Mouse (Mus musculus) myocyte (in vitro differentiated cells): ENCODE data around the gene Acaa1b. TPM values are rescaled to one million over a fixed set of nuclear protein-coding genes. Genes with fewer than 3 reads are reported as not detected.

Source experiments
- H3K27me3 ChIP-seq: one replicate; pipeline ENCODE4 v1.6.1; 2011; ENCODE audit not compliant: control insufficient read depth, insufficient read depth, insufficient read length
- H3K36me3 ChIP-seq: one replicate; pipeline ENCODE4 v1.6.1; 2011; ENCODE audit not compliant: control insufficient read depth, insufficient read depth
- H3K4me2 ChIP-seq: one replicate; pipeline ENCODE4 v1.6.1; 2011; ENCODE audit warnings: low read depth, control low read depth
- H3K4me3 ChIP-seq: one replicate; pipeline ENCODE4 v1.5.1; 2011; ENCODE audit warnings: mild to moderate bottlenecking, control low read depth, moderate library complexity
- H3K79me2 ChIP-seq: one replicate; pipeline ENCODE4 v1.6.1; 2011; ENCODE audit not compliant: control insufficient read depth, insufficient read depth
- H3ac ChIP-seq: one replicate; pipeline ENCODE4 v1.6.1; 2011; ENCODE audit not compliant: control insufficient read depth, insufficient read length
- CEBPB ChIP-seq: IDR thresholded peaks from 2 replicates; pipeline ENCODE4 v1.6.1; 2011; ENCODE audit warnings: mild to moderate bottlenecking, moderate library complexity; ENCODE audit not compliant: poor library complexity, insufficient read depth, severe bottlenecking
- E2F4 ChIP-seq: IDR thresholded peaks from one replicate; pipeline ENCODE4 v1.6.1; 2011; ENCODE audit warnings: mild to moderate bottlenecking, control low read depth, moderate library complexity; ENCODE audit not compliant: insufficient read depth
- MAX ChIP-seq: IDR thresholded peaks from one replicate; pipeline ENCODE4 v1.6.1; 2011; ENCODE audit warnings: low read depth, mild to moderate bottlenecking, control low read depth
- MYOD1 ChIP-seq, 3 experiments: IDR thresholded peaks; one replicate each; pipeline ENCODE4 v1.6.1; 2011; ENCODE audit warnings: control low read depth in 2 of 3, low read depth in 2 of 3, mild to moderate bottlenecking in 2 of 3, moderate library complexity in 1 of 3; ENCODE audit not compliant: insufficient read length in 2 of 3, control insufficient read depth in 1 of 3
- MYOG ChIP-seq, 3 experiments: IDR thresholded peaks; one replicate each; pipeline ENCODE4 v1.6.1; 2011; ENCODE audit warnings: control low read depth in 2 of 3, low read depth in 2 of 3, mild to moderate bottlenecking in 2 of 3; ENCODE audit not compliant: insufficient read length in 2 of 3, control insufficient read depth in 1 of 3, insufficient read depth in 1 of 3
- POLR2A ChIP-seq: IDR thresholded peaks from one replicate; pipeline ENCODE4 v1.6.1; 2011; ENCODE audit warnings: low read depth, mild to moderate bottlenecking, control low read depth, moderate library complexity; ENCODE audit not compliant: insufficient read length
- POLR2AphosphoS2 ChIP-seq: IDR thresholded peaks from one replicate; pipeline ENCODE4 v1.6.1; 2011; ENCODE audit warnings: low read depth, control low read depth; ENCODE audit not compliant: insufficient read length
- REST ChIP-seq: IDR thresholded peaks from one replicate; pipeline ENCODE4 v1.6.1; 2011; ENCODE audit warnings: mild to moderate bottlenecking, control low read depth, moderate library complexity; ENCODE audit not compliant: insufficient read depth, insufficient read length
- SRF ChIP-seq: IDR thresholded peaks from one replicate; pipeline ENCODE4 v1.6.1; 2011; ENCODE audit warnings: low read depth; ENCODE audit not compliant: control insufficient read depth, insufficient read length
- TCF12 ChIP-seq: IDR thresholded peaks from one replicate; pipeline ENCODE4 v1.6.1; 2011; ENCODE audit warnings: mild to moderate bottlenecking, control low read depth; ENCODE audit not compliant: poor library complexity, insufficient read depth, severe bottlenecking
- TCF3 ChIP-seq: IDR thresholded peaks from one replicate; pipeline ENCODE4 v1.6.1; 2011; ENCODE audit warnings: low read depth, control low read depth; ENCODE audit not compliant: insufficient read length
- USF1 ChIP-seq: IDR thresholded peaks from one replicate; pipeline ENCODE4 v1.6.1; 2011; ENCODE audit warnings: low read depth, mild to moderate bottlenecking, control low read depth, moderate library complexity
- polyA plus RNA-seq: library from polyadenylated mRNA; unstranded; fragments of >200 nt; fragmentation: generic; extraction: Trizol; gene quantifications from one replicate; pipeline ENCODE4 v1.2.1, GENCODE M21; 2012; ENCODE audit warnings: missing spikeins

The Acaa1b gene
- polyA plus RNA-seq, 1 experiment: 1.7 TPM

GRCm38 (mm10) chr9:119151751-119152150 is 5.1 kb downstream of the Acaa1b start:
- TF ChIP-seq MAX: no peak
- TF ChIP-seq POLR2AphosphoS2: no peak
- TF ChIP-seq TCF12: no peak
- TF ChIP-seq CEBPB: no peak
- no peak for TF ChIP-seq SRF
- TF ChIP-seq MYOG (IDR thresholded peaks at IDR 0.05; ENCODE audit: control insufficient read depth in 1 of 3, insufficient read depth in 1 of 3, insufficient read length in 2 of 3, low read depth in 2 of 3): no peak
- no peak for TF ChIP-seq POLR2A
- TF ChIP-seq TCF3: no peak
- TF ChIP-seq MYOD1 (IDR thresholded peaks at IDR 0.05; ENCODE audit: control insufficient read depth in 1 of 3, insufficient read length in 2 of 3, low read depth in 2 of 3): no peak
- TF ChIP-seq USF1: no peak
- TF ChIP-seq REST: no peak
- TF ChIP-seq E2F4: no peak
- Histone ChIP-seq H3K36me3 (no peaks in the 10 kb centered on the region), H3K27me3 (peaks cover 59% of the 10 kb centered on the region), H3ac (no peak overlapping the region), H3K4me3 (no peak overlapping the region), H3K79me2 (no peaks in the 10 kb centered on the region), H3K4me2 (no peak overlapping the region)

- Histone ChIP-seq H3ac (no peak overlapping the region), H3K4me3 (no peak overlapping the region), H3K27me3 (peaks cover 52% of the 10 kb centered on the region), H3K79me2 (no peaks in the 10 kb centered on the region), H3K36me3 (no peaks in the 10 kb centered on the region), H3K4me2 (no peak overlapping the region)
- TF ChIP-seq REST (peak; percentile 96), MYOG (IDR thresholded peaks at IDR 0.05; ENCODE audit: control insufficient read depth in 1 of 3, insufficient read depth in 1 of 3, insufficient read length in 2 of 3, low read depth in 2 of 3) (no peak), MYOD1 (IDR thresholded peaks at IDR 0.05; ENCODE audit: control insufficient read depth in 1 of 3, insufficient read length in 2 of 3, low read depth in 2 of 3) (no peak), TCF3 (no peak), TCF12 (no peak), USF1 (no peak), POLR2AphosphoS2 (no peak), MAX (no peak), CEBPB (no peak)
These were observed 7.3 kb downstream of the Acaa1b start for GRCm38 (mm10) chr9:119149601-119150000.

- no peak for TF ChIP-seq TCF12
- TF ChIP-seq USF1: no peak
- TF ChIP-seq POLR2AphosphoS2: no peak
- TF ChIP-seq MAX: no peak
- TF ChIP-seq TCF3: no peak
- no peak for TF ChIP-seq POLR2A
- no peak for TF ChIP-seq MYOG (IDR thresholded peaks at IDR 0.05; ENCODE audit: control insufficient read depth in 1 of 3, insufficient read depth in 1 of 3, insufficient read length in 2 of 3, low read depth in 2 of 3)
- TF ChIP-seq E2F4: no peak
- no peak for TF ChIP-seq CEBPB
- no peak for TF ChIP-seq SRF
- no peak for TF ChIP-seq REST
- TF ChIP-seq MYOD1 (IDR thresholded peaks at IDR 0.05; ENCODE audit: control insufficient read depth in 1 of 3, insufficient read length in 2 of 3, low read depth in 2 of 3): no peak
- H3K4me2 ChIP-seq: no peak overlapping the region
- H3K79me2 ChIP-seq: no peaks in the 10 kb centered on the region
- peaks cover 56% of the 10 kb centered on the region for H3K27me3 ChIP-seq
- H3K4me3 ChIP-seq: no peak overlapping the region
- no peaks in the 10 kb centered on the region for H3K36me3 ChIP-seq
- H3ac ChIP-seq: no peak overlapping the region
These were observed 10.7 kb downstream of the Acaa1b start for GRCm38 (mm10) chr9:119146098-119146770.

- Histone ChIP-seq H3ac (no peak overlapping the region), H3K79me2 (no peaks in the 10 kb centered on the region), H3K36me3 (no peaks in the 10 kb centered on the region), H3K4me2 (no peak overlapping the region), H3K4me3 (no peak overlapping the region), H3K27me3 (peaks cover 62% of the 10 kb centered on the region)
- TF ChIP-seq REST (no peak), USF1 (no peak), TCF3 (no peak), POLR2AphosphoS2 (no peak), MYOD1 (IDR thresholded peaks at IDR 0.05; ENCODE audit: control insufficient read depth in 1 of 3, insufficient read length in 2 of 3, low read depth in 2 of 3) (no peak), MYOG (IDR thresholded peaks at IDR 0.05; ENCODE audit: control insufficient read depth in 1 of 3, insufficient read depth in 1 of 3, insufficient read length in 2 of 3, low read depth in 2 of 3) (no peak), TCF12 (no peak), E2F4 (no peak), SRF (no peak), POLR2A (no peak), MAX (no peak), CEBPB (no peak)
These were observed 11.3 kb downstream of the Acaa1b start for GRCm38 (mm10) chr9:119145638-119146037.

GRCm38 (mm10) chr9:119145137-119145536 is 11.8 kb downstream of the Acaa1b start:
- Histone ChIP-seq H3ac (no peak overlapping the region), H3K4me2 (no peak overlapping the region)
- no peak for TF ChIP-seq MYOD1 (IDR thresholded peaks at IDR 0.05; ENCODE audit: control insufficient read depth in 1 of 3, insufficient read length in 2 of 3, low read depth in 2 of 3)
- no peak for TF ChIP-seq POLR2AphosphoS2
- TF ChIP-seq SRF: no peak
- TF ChIP-seq REST: no peak
- TF ChIP-seq TCF3: no peak
- no peak for TF ChIP-seq MYOG (IDR thresholded peaks at IDR 0.05; ENCODE audit: control insufficient read depth in 1 of 3, insufficient read depth in 1 of 3, insufficient read length in 2 of 3, low read depth in 2 of 3)
- no peak for TF ChIP-seq TCF12

More at GRCm38 (mm10) chr9:119145137-119145536, 11.8 kb downstream of the Acaa1b start:
- Histone ChIP-seq H3K27me3 (peaks cover 66% of the 10 kb centered on the region), H3K79me2 (no peaks in the 10 kb centered on the region), H3K36me3 (no peaks in the 10 kb centered on the region), H3K4me3 (no peak overlapping the region)
